Mouse (Mus musculus) neutrophil, adult 59 days (primary cell): ENCODE data around the gene Zfp750. TPM values are rescaled to one million over a fixed set of nuclear protein-coding genes. Genes with fewer than 3 reads are reported as not detected.

ENCODE experiments used
- total RNA-seq, 2 experiments: library from RNA; stranded (reverse); gene quantifications; 1 replicate in 1 of 2; 2 replicates in 1 of 2; pipeline ENCODE4 v1.2.4; 2023

The Zfp750 gene
- under 1 TPM in 1 of 2 experiments, not detected in 1; 0.29 TPM for total RNA-seq

GRCm38 (mm10) chr11:121519131-121519530, at the start of gene Zfp750:
Zfp750 (minus strand) TSS chr11:121519333.

Other genes starting within 250 kb of the Zfp750 start
- 10 to 100 TPM; 61.1 to 75.8 TPM for gene Wdr45b, start 164.9 kb downstream of the Zfp750 start, total RNA-seq
- gene Rab40b, start 131.1 kb downstream of the Zfp750 start, total RNA-seq, result not detected
- 1 to 10 TPM; 5.6 to 7.7 TPM for gene Fn3krp, start 97.9 kb downstream of the Zfp750 start, total RNA-seq
- gene Fn3k, start 84.4 kb downstream of the Zfp750 start, total RNA-seq, result 1 to 10 TPM in 1 of 2 experiments, under 1 TPM in 1; 0.86 to 2.5 TPM
- gene Tbcd, start 67.4 kb downstream of the Zfp750 start, total RNA-seq, result 10 to 100 TPM; 20.7 to 22.4 TPM
- 1 to 10 TPM; 6.0 to 8.7 TPM for gene B3gntl1, start 153.8 kb upstream of the Zfp750 start, total RNA-seq
- 100 to 1,000 TPM in 1 of 2 experiments, 10 to 100 TPM in 1; 74.5 to 100 TPM for gene Metrnl, start 182.2 kb upstream of the Zfp750 start, total RNA-seq